Mouse (Mus musculus): ENCODE measurements around the gene Klk1. TPM values are rescaled to one million over a fixed set of nuclear protein-coding genes. Genes with fewer than 3 reads are reported as not detected.
"Not testable (repeated sequence)": the region's sequence is repeated elsewhere in the genome, so short reads cannot be mapped to it uniquely, and the experiment has no call there.

Gene Klk1
- not detected in 2 replicates for polyA plus RNA-seq (2015; fragmentation: Nextera tagmentation; extraction: Ambion mirVana)

- Histone ChIP-seq H3K9me3 (no peaks in the 10 kb centered on the region), H3K4me3 (no peak within 1 kb of the TSS), H3K4me2 (no peak within 1 kb of the TSS), H3K27me3 (no peaks in the 10 kb centered on the region), H3K9ac (no peak within 1 kb of the TSS), H3K36me3 (no peaks in the 10 kb centered on the region), H3K27ac (no peak within 1 kb of the TSS), H3K4me1 (replicated peaks) (no peaks in the 10 kb centered on the region)
- 50% methylated on average over 1 of the region's 1 CpGs for WGBS
- no peak for ATAC-seq (ENCODE audit: low FRiP score)
Measured at GRCm38 (mm10) chr7:44225076-44225475, at the start of gene Klk1. Klk1 (plus strand) TSS chr7:44225360.

DNA sequence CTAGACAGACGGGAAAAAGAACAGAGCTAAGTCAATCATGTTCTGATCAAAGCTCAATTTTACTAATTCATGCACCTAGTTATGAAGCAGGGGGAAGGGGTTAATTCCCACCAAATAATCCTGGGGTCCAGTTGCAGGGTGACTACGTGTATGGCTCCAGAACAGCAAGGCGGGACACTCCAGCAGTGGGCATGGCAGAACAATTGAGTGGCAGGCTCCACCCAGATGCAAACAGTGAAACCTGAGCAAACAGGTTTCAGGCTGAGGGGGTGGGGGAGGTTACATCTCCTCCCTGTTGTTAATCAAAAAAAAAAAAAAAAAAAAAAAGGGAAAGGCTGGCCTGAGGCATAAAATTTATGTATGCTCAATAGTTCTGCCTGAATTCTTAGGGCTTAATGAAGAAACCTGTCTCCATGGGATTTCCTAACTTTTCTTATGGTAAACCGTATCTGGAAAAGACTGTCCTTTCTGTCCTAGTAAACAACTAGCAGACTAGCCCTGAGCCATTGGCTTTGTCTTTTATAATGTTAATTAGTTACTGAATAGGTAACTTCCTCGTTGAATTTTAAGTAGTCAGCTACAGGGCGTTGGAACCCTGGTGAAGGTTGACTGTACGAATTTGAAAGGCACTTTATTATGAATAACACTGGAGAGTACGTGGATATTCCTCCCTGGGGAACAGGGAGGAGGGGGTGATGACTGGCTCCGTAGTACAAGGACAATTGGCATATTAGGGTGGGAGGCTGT, 45.7 kb upstream of the Klk1 start:
- no peak for ATAC-seq (ENCODE audit: low FRiP score)
- no peak overlapping the region for H3K9ac ChIP-seq
- no peak overlapping the region for H3K4me2 ChIP-seq
- H3K4me3 ChIP-seq, result no peak overlapping the region
- no peak overlapping the region for H3K27ac ChIP-seq
- H3K27me3 ChIP-seq, result no peaks in the 10 kb centered on the region
- no peaks in the 10 kb centered on the region for H3K36me3 ChIP-seq
- H3K4me1 ChIP-seq (replicated peaks), result no peaks in the 10 kb centered on the region
- H3K9me3 ChIP-seq, result no peaks in the 10 kb centered on the region
- 47% methylated on average over 9 of the region's 9 CpGs for WGBS

DNA sequence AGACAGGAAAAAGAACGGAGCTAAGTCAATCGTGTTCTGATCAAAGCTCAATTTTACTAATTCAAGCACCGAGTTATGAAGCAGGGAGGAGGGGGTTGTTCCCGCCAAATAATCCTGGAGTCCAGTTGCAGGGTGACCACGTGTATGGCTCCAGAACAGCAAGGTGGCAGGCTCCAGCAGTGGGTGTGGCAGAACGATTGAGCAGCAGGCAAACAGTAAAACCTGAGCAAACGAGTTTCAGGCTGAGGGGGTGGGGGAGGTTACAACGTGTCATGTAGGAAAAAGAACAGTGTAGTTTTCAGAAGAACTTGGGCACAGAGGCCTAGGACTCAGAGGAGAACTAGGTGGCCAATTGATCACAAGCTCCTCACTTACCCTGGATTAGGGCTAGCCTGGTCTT, 38.6 kb upstream of the Klk1 start:
- not testable (repeated sequence) for H3K4me1 ChIP-seq (replicated peaks); H3K4me2 ChIP-seq; H3K36me3 ChIP-seq; H3K4me3 ChIP-seq; H3K9ac ChIP-seq; ATAC-seq (ENCODE audit: low FRiP score); H3K27me3 ChIP-seq; H3K9me3 ChIP-seq; H3K27ac ChIP-seq
- 75% methylated on average over 8 of the region's 8 CpGs for WGBS

DNA sequence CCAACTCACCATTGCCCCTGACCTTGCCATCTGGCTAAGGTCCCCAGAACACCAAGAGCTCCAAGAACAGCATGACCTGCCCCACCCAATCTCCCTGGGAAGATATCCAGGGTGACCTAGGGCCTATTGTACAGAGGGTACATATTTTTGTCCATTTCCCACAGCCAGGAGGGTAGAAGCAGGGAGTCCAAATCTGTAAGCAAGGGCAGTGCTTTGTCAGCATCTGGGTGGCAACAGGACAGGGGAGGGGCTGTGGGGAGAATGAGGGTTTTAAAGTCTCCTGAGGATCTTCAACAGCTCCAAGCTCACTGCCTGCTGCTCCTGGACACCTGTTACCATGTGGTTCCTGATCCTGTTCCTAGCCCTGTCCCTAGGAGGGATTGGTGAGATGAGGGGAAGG, 37.2 kb upstream of the Klk1 start, which contains the start of gene Klk1b24:
Gene Klk1b24 (plus strand): TSS at position 301 of the 400 bp plus-strand sequence.
- H3K36me3 ChIP-seq; ATAC-seq (ENCODE audit: low FRiP score); H3K27me3 ChIP-seq; H3K4me2 ChIP-seq; H3K9me3 ChIP-seq; H3K27ac ChIP-seq; H3K9ac ChIP-seq; H3K4me1 ChIP-seq (replicated peaks); H3K4me3 ChIP-seq: not testable (repeated sequence)

- 94% methylated on average over 1 of the region's 1 CpGs for WGBS
- not testable (repeated sequence) for H3K36me3 ChIP-seq; H3K4me2 ChIP-seq; H3K4me1 ChIP-seq (replicated peaks); H3K4me3 ChIP-seq; H3K27ac ChIP-seq; H3K9me3 ChIP-seq; H3K9ac ChIP-seq; ATAC-seq (ENCODE audit: low FRiP score); H3K27me3 ChIP-seq
Measured at GRCm38 (mm10) chr7:44193466-44193865, 31.7 kb upstream of the Klk1 start.

DNA sequence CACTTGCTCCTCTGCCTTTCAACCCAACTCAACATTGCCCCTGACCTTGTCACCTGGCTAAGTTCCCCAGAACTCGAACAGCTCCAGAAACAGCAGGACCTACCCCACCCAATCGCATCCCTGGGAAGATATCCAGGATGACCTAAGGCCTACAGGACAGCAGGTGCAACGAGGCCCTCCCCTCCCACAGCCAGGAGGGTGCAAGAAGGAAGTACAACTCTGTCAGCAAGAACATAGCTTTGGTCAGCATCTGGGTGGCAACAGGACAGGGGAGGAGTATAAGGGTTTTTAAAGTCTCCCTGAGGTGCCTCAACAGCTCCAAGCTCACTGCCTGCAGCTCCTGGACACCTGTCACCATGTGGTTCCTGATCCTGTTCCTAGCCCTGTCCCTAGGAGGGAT, 27.3 kb upstream of the Klk1 start, which contains the start of gene Klk1b3:
Gene Klk1b3 (plus strand): TSS at position 301 of the 400 bp plus-strand sequence.
- Histone ChIP-seq H3K27me3 (no peaks in the 10 kb centered on the region), H3K9me3 (no peaks in the 10 kb centered on the region), H3K27ac (no peak within 1 kb of the TSS), H3K9ac (no peak within 1 kb of the TSS), H3K36me3 (no peaks in the 10 kb centered on the region), H3K4me1 (replicated peaks) (no peaks in the 10 kb centered on the region), H3K4me2 (no peak within 1 kb of the TSS), H3K4me3 (no peak within 1 kb of the TSS)
- 64% methylated on average over 3 of the region's 3 CpGs for whole genome bisulfite sequencing
- no peak for ATAC-seq (ENCODE audit: low FRiP score)

GRCm38 (mm10) chr7:44207135-44207534, 18.0 kb upstream of the Klk1 start, which contains the start of gene Klk1b4:
Klk1b4 (plus strand) TSS chr7:44207435.
- H3K4me1 ChIP-seq (replicated peaks); H3K4me2 ChIP-seq; H3K4me3 ChIP-seq; H3K36me3 ChIP-seq; H3K27ac ChIP-seq; H3K9ac ChIP-seq; H3K27me3 ChIP-seq; ATAC-seq (ENCODE audit: low FRiP score); H3K9me3 ChIP-seq: not testable (repeated sequence)
- WGBS, result 47% methylated on average over 3 of the region's 3 CpGs

DNA sequence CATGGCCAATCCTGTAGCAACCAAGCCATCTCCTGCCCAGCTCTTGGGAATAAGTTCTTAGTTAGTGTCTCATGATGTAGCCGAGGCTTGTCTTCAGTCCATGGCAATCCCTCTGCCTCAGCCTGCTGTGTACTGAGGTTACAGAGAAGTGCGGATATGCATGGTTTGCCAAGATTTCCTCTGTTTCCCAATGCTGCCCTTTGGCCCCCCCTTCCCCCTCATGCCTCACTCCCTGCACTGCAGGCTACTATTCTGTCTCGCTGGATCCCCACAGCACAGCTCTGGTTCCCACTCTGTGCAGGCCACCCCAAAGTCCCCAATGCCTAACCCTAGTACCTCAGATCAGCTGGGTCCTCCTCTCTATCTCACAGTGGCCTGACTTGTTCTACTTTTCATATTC, 16.9 kb upstream of the Klk1 start:
- Histone ChIP-seq H3K4me1 (replicated peaks) (no peaks in the 10 kb centered on the region), H3K4me3 (no peak overlapping the region), H3K9me3 (no peaks in the 10 kb centered on the region), H3K9ac (no peak overlapping the region), H3K27ac (no peak overlapping the region), H3K36me3 (no peaks in the 10 kb centered on the region), H3K27me3 (no peaks in the 10 kb centered on the region), H3K4me2 (no peak overlapping the region)
- WGBS, result 81% methylated on average over 3 of the region's 3 CpGs
- ATAC-seq (ENCODE audit: low FRiP score), result no peak

GRCm38 (mm10) chr7:44215645-44216044, 9.5 kb upstream of the Klk1 start, which contains the start of gene Klk1b5:
Klk1b5 (plus strand) TSS chr7:44215945.
- Histone ChIP-seq H3K4me2 (no peak within 1 kb of the TSS), H3K9me3 (no peaks in the 10 kb centered on the region), H3K9ac (no peak within 1 kb of the TSS), H3K4me1 (replicated peaks) (no peaks in the 10 kb centered on the region), H3K4me3 (no peak within 1 kb of the TSS), H3K27me3 (no peaks in the 10 kb centered on the region), H3K36me3 (no peaks in the 10 kb centered on the region), H3K27ac (no peak within 1 kb of the TSS)
- WGBS, result 85% methylated on average over 1 of the region's 1 CpGs
- ATAC-seq (ENCODE audit: low FRiP score), result no peak

- H3K4me3 ChIP-seq; H3K9me3 ChIP-seq; H3K27ac ChIP-seq; H3K36me3 ChIP-seq; ATAC-seq (ENCODE audit: low FRiP score); H3K9ac ChIP-seq; H3K4me2 ChIP-seq; H3K4me1 ChIP-seq (replicated peaks); H3K27me3 ChIP-seq: not testable (repeated sequence)
- 78% methylated on average over 10 of the region's 10 CpGs for WGBS
Measured at GRCm38 (mm10) chr7:44221601-44222000, 3.6 kb upstream of the Klk1 start.

- not testable (repeated sequence) for H3K9me3 ChIP-seq; H3K36me3 ChIP-seq; H3K27me3 ChIP-seq; ATAC-seq (ENCODE audit: low FRiP score); H3K4me3 ChIP-seq; H3K4me1 ChIP-seq (replicated peaks); H3K9ac ChIP-seq; H3K4me2 ChIP-seq; H3K27ac ChIP-seq
- WGBS, result 93% methylated on average over 6 of the region's 6 CpGs
Measured at GRCm38 (mm10) chr7:44222335-44222734, 2.8 kb upstream of the Klk1 start.

GRCm38 (mm10) chr7:44235909-44236308, 10.7 kb downstream of the Klk1 start, which contains the start of gene Gm36864:
Gm36864 (plus strand) TSS chr7:44236177.
- H3K27ac ChIP-seq, result no peak within 1 kb of the TSS
- H3K4me1 ChIP-seq (replicated peaks), result no peaks in the 10 kb centered on the region
- no peak within 1 kb of the TSS for H3K9ac ChIP-seq
- no peaks in the 10 kb centered on the region for H3K36me3 ChIP-seq
- H3K9me3 ChIP-seq, result no peaks in the 10 kb centered on the region
- no peaks in the 10 kb centered on the region for H3K27me3 ChIP-seq
- no peak for ATAC-seq (ENCODE audit: low FRiP score)
- no peak within 1 kb of the TSS for H3K4me3 ChIP-seq
- 81% methylated on average over 3 of the region's 3 CpGs for WGBS
- no peak within 1 kb of the TSS for H3K4me2 ChIP-seq

DNA sequence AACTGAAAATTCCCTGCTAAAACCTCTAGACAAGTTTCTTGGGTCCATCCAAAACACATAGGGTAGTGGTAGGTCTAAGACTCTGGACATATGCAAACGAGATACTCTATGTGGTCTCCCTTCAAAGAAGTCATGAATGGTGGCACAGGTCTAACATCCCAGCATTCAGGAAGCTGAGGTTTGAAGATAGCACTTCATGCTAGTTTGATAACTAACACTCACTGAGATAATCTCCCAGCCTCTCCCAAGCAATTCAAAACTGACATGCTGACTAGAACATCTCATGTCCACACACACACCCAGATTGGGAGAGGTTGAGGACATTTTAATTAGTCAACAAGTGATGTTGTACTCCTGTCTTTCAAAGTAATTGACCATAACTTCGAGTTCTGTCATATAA, 14.8 kb downstream of the Klk1 start:
- WGBS, result 56% methylated on average over 2 of the region's 2 CpGs
- H3K9me3 ChIP-seq, result no peaks in the 10 kb centered on the region
- H3K36me3 ChIP-seq, result no peaks in the 10 kb centered on the region
- peaks cover 1% of the 10 kb centered on the region; the same call in 1 of the 2 replicates for H3K4me1 ChIP-seq (replicated peaks)
- ATAC-seq (ENCODE audit: low FRiP score), result no peak
- H3K9ac ChIP-seq, result no peak overlapping the region
- no peak overlapping the region for H3K4me3 ChIP-seq
- no peak overlapping the region for H3K4me2 ChIP-seq
- no peak overlapping the region for H3K27ac ChIP-seq
- H3K27me3 ChIP-seq, result peaks cover 6% of the 10 kb centered on the region; the same call in 1 of the 2 replicates
